13 mouse cellular contexts compared by ENCODE assay signal in genomic region chr3:55517454-55518014, GRCm38 (mm10). TPM values are rescaled to one million over a fixed set of nuclear protein-coding genes. Genes with fewer than 3 reads are reported as not detected.
DNase-seq lines count a peak whose midpoint lies in the region; ATAC-seq and TF ChIP-seq lines count a peak whose summit lies in the region.
"Had no signal": no experiment of that assay in that cellular context is flagged by ENCODE, and none has a peak within 500 bp of the region (broad histone marks: within the 10 kb centered on the region; RNA-seq: fewer than 3 reads in every experiment).

No protein-coding gene starts in this region.

- H3K27ac ChIP-seq in hindbrain, embryonic 10.5 days, result peak overlapping the region; percentile 35; the same call in 1 of the 2 replicates
- no peak overlapping the region for H3K27ac ChIP-seq in hindbrain, embryonic 11.5 days (ENCODE audit: low read depth, low read length)
- no peak overlapping the region for H3K27ac ChIP-seq in spleen, adult 2 months (ENCODE audit: insufficient read depth, low read length)
- no peak overlapping the region for H3K27ac ChIP-seq in intestine, embryonic 16.5 days (ENCODE audit: low read length)
- H3K27ac ChIP-seq in stomach, embryonic 16.5 days (ENCODE audit: low read length), result 0 out of 2 replicates have a peak overlapping the region, but pooled peaks have one; percentile 3
- H3K27ac ChIP-seq in layer of hippocampus, adult 2 months, result no peak overlapping the region; the same call in 1 of the 2 replicates
- H3K27ac ChIP-seq: hindbrain, postnatal 0 days had no signal

- H3K27me3 ChIP-seq in hindbrain, embryonic 10.5 days (ENCODE audit: insufficient read depth, poor library complexity, severe bottlenecking), result no peaks in the 10 kb centered on the region
- no peaks in the 10 kb centered on the region for H3K27me3 ChIP-seq in hindbrain, embryonic 11.5 days (ENCODE audit: control insufficient read depth, insufficient read depth, low read length)
- no peaks in the 10 kb centered on the region for H3K27me3 ChIP-seq in spleen, adult 2 months (ENCODE audit: control insufficient read depth, insufficient read depth, low read length)
- 0 out of 2 replicates have a peak, but pooled peaks cover 2% of the 10 kb centered on the region for H3K27me3 ChIP-seq in intestine, embryonic 16.5 days (replicated peaks; ENCODE audit: control insufficient read depth, insufficient read depth, low read length)
- no peaks in the 10 kb centered on the region for H3K27me3 ChIP-seq in stomach, embryonic 16.5 days (ENCODE audit: control insufficient read depth, insufficient read depth, low read length)

- peaks cover 8% of the 10 kb centered on the region; the same call in 1 of the 2 replicates for H3K36me3 ChIP-seq in hindbrain, embryonic 10.5 days
- H3K36me3 ChIP-seq in hindbrain, embryonic 11.5 days (ENCODE audit: control insufficient read depth, insufficient read depth, low read length), result no peaks in the 10 kb centered on the region
- no peaks in the 10 kb centered on the region for H3K36me3 ChIP-seq in spleen, adult 2 months (ENCODE audit: control insufficient read depth, insufficient read depth, low read length)
- H3K36me3 ChIP-seq in intestine, embryonic 16.5 days (ENCODE audit: control insufficient read depth, insufficient read depth, low read length), result no peaks in the 10 kb centered on the region
- H3K36me3 ChIP-seq in stomach, embryonic 16.5 days (ENCODE audit: control insufficient read depth, insufficient read depth, low read length), result no peaks in the 10 kb centered on the region

- H3K9ac ChIP-seq in hindbrain, embryonic 11.5 days (ENCODE audit: low read depth, low read length), result no peak overlapping the region
- H3K9ac ChIP-seq in intestine, embryonic 16.5 days (ENCODE audit: low read depth, low read length), result 0 out of 2 replicates have a peak overlapping the region, but pooled peaks have one; percentile 3
- H3K9ac ChIP-seq in stomach, embryonic 16.5 days (ENCODE audit: low read length), result peak overlapping the region; percentile 48

- H3K4me2 ChIP-seq in hindbrain, embryonic 11.5 days (replicated peaks; ENCODE audit: low read depth, low read length), result no peak overlapping the region
- H3K4me2 ChIP-seq in intestine, embryonic 16.5 days (ENCODE audit: low read depth, low read length), result peak overlapping the region; percentile 37
- H3K4me2 ChIP-seq in stomach, embryonic 16.5 days (ENCODE audit: low read depth, low read length), result peak overlapping the region; percentile 52

- TF ChIP-seq POLR2A in spleen, adult 2 months (IDR thresholded peaks at IDR 0.05; ENCODE audit: low read depth, low read length), result no peak

- H3K4me3 ChIP-seq in hindbrain, embryonic 10.5 days, result no peak overlapping the region
- H3K4me3 ChIP-seq in hindbrain, embryonic 11.5 days (ENCODE audit: low read depth, low read length), result no peak overlapping the region
- H3K4me3 ChIP-seq in spleen, adult 2 months (ENCODE audit: extremely low read depth, insufficient read depth, insufficient read length), result peak overlapping the region; percentile 10; the same call in 1 of the 2 replicates
- peak overlapping the region; percentile 21 for H3K4me3 ChIP-seq in intestine, embryonic 16.5 days (ENCODE audit: low read length)
- peak overlapping the region; percentile 31 for H3K4me3 ChIP-seq in stomach, embryonic 16.5 days (replicated peaks; ENCODE audit: low read length)
- no peak overlapping the region for H3K4me3 ChIP-seq in layer of hippocampus, adult 2 months

- TF ChIP-seq CTCF in spleen, adult 2 months (IDR thresholded peaks at IDR 0.05; ENCODE audit: extremely low read depth, insufficient read depth, insufficient read length, insufficient replicate concordance), result no peak
- TF ChIP-seq CTCF in layer of hippocampus, adult 2 months (conservative IDR thresholded peaks at IDR 0.05), result no peak

- ATAC-seq in hindbrain, embryonic 11.5 days (ENCODE audit: low FRiP score), result no peak
- no peak for ATAC-seq in intestine, embryonic 16.5 days
- no peak for ATAC-seq in stomach, embryonic 16.5 days (ENCODE audit: insufficient read depth, low FRiP score)
- ATAC-seq: hindbrain, postnatal 0 days had no signal

- 76% methylated on average over 17 of the region's 17 CpGs for WGBS in hindbrain, embryonic 10.5 days
- 75% methylated on average over 17 of the region's 17 CpGs for WGBS in hindbrain, embryonic 11.5 days
- WGBS in spleen, adult 2 months, result 11% methylated on average over 17 of the region's 17 CpGs
- 49% methylated on average over 17 of the region's 17 CpGs for WGBS in intestine, embryonic 16.5 days
- 30% methylated on average over 17 of the region's 17 CpGs for WGBS in stomach, embryonic 16.5 days

- peaks cover 41% of the 10 kb centered on the region for H3K4me1 ChIP-seq in hindbrain, embryonic 10.5 days (replicated peaks)
- H3K4me1 ChIP-seq in hindbrain, embryonic 11.5 days (replicated peaks; ENCODE audit: control insufficient read depth, insufficient read depth, low read length), result no peaks in the 10 kb centered on the region
- no peaks in the 10 kb centered on the region; the same call in 1 of the 2 replicates for H3K4me1 ChIP-seq in spleen, adult 2 months (ENCODE audit: control insufficient read depth, insufficient read depth, insufficient read length)
- 0 out of 2 replicates have a peak, but pooled peaks cover 3% of the 10 kb centered on the region for H3K4me1 ChIP-seq in intestine, embryonic 16.5 days (ENCODE audit: control insufficient read depth, insufficient read depth, low read length)
- 0 out of 2 replicates have a peak, but pooled peaks cover 6% of the 10 kb centered on the region for H3K4me1 ChIP-seq in stomach, embryonic 16.5 days (ENCODE audit: control insufficient read depth, insufficient read depth, low read length)

- no peak for DNase-seq in hindbrain, embryonic 10.5 days (ENCODE audit: low spot score)
- DNase-seq in hindbrain, embryonic 11.5 days (ENCODE audit: low spot score), result no peak
- no peak for DNase-seq in spleen, adult 2 months (ENCODE audit: low read depth in 1 of 2, low spot score in 2 of 2)
- no peak for DNase-seq in spleen, postnatal 10 days (ENCODE audit: low spot score in 2 of 2)
- no peak for DNase-seq in layer of hippocampus, adult 2 months (ENCODE audit: low spot score in 2 of 2)
- no peak for DNase-seq in left cerebral cortex, postnatal 10 days (ENCODE audit: extremely low spot score in 1 of 2, low spot score in 2 of 2)
- DNase-seq: cerebellum, postnatal 10 days; thymus, postnatal 4 days had no signal

- H3K9me3 ChIP-seq in hindbrain, embryonic 10.5 days, result no peaks in the 10 kb centered on the region
- H3K9me3 ChIP-seq in hindbrain, embryonic 11.5 days (ENCODE audit: control insufficient read depth, low read length), result no peaks in the 10 kb centered on the region
- no peaks in the 10 kb centered on the region for H3K9me3 ChIP-seq in intestine, embryonic 16.5 days (ENCODE audit: control insufficient read depth, low read length)
- H3K9me3 ChIP-seq in stomach, embryonic 16.5 days (replicated peaks; ENCODE audit: control insufficient read depth, low read length), result no peaks in the 10 kb centered on the region

- intact Hi-C loops in left cerebral cortex, postnatal 10 days (cut with DNase I), result no loop called here

RNA-seq across cellular contexts. Expression of gene Gm21954, which starts 45.5 kb away (rescaled TPM):
- not detected in 2 replicates for polyA plus RNA-seq in hindbrain, embryonic 10.5 days (2016; fragmentation: Nextera tagmentation; extraction: Ambion mirVana)
- not detected in 2 replicates for polyA plus RNA-seq in hindbrain, embryonic 11.5 days (2014; fragmentation: Nextera tagmentation; extraction: Ambion mirVana)
- polyA plus RNA-seq in spleen, adult 2 months (2012; rRNA removed), result not detected in 2 replicates
- not detected in 2 replicates for polyA plus RNA-seq in intestine, embryonic 16.5 days (2015; fragmentation: Nextera tagmentation; extraction: Ambion mirVana)
- polyA plus RNA-seq in stomach, embryonic 16.5 days (2015; fragmentation: Nextera tagmentation; extraction: Ambion mirVana), result not detected in 2 replicates
- not detected for total RNA-seq in layer of hippocampus, adult 2 months (2021)
- not detected for total RNA-seq in left cerebral cortex, postnatal 10 days (2021)
- total RNA-seq: hindbrain, postnatal 0 days; left cerebral cortex, postnatal 36 days had no signal
- polyA plus RNA-seq: hindbrain, postnatal 0 days; neural tube, embryonic 11.5 days had no signal

Comparison
In these comparisons a context has a peak if more than half of its experiments do, and no peak if none do; other contexts are left out.
1. H3K27ac ChIP-seq: peak in hindbrain, embryonic 10.5 days (single experiment) and stomach, embryonic 16.5 days (single experiment); none in hindbrain, embryonic 11.5 days (single experiment), spleen, adult 2 months (single experiment), intestine, embryonic 16.5 days (single experiment) and layer of hippocampus, adult 2 months (single experiment).
2. H3K4me3 ChIP-seq: peak in spleen, adult 2 months (single experiment), intestine, embryonic 16.5 days (single experiment) and stomach, embryonic 16.5 days (single experiment); none in hindbrain, embryonic 10.5 days (single experiment), hindbrain, embryonic 11.5 days (single experiment) and layer of hippocampus, adult 2 months (single experiment).